Mouse (Mus musculus) bone marrow macrophage, adult 2 months (primary cell): ENCODE measurements around the gene Gnat2. TPM values are rescaled to one million over a fixed set of nuclear protein-coding genes. Genes with fewer than 3 reads are reported as not detected.

ENCODE experiments used
- H3K27ac ChIP-seq: 2 replicates; pipeline ENCODE4 v1.5.1; 2012; ENCODE audit warnings: low read depth, low read length; ENCODE audit not compliant: insufficient read depth
- H3K4me1 ChIP-seq: 2 replicates; pipeline ENCODE4 v1.6.1; 2012; ENCODE audit warnings: low read length; ENCODE audit not compliant: control insufficient read depth, insufficient read depth
- H3K4me3 ChIP-seq: 2 replicates; pipeline ENCODE4 v1.5.1; 2012; ENCODE audit warnings: mild to moderate bottlenecking, low read length, moderate library complexity; ENCODE audit not compliant: insufficient read depth
- CTCF ChIP-seq: IDR thresholded peaks from 2 replicates; pipeline ENCODE4 v1.5.1; 2012; ENCODE audit warnings: low read depth, mild to moderate bottlenecking, low read length, moderate library complexity
- POLR2A ChIP-seq: IDR thresholded peaks from 2 replicates; pipeline ENCODE4 v1.6.1; 2012; ENCODE audit warnings: mild to moderate bottlenecking, low read depth, low read length, borderline replicate concordance
- polyA plus RNA-seq: library from polyadenylated mRNA; stranded (reverse); fragments of >200 nt; gene quantifications from 2 replicates; pipeline ENCODE4 v1.2.4, GENCODE M21; 2012; ENCODE audit not compliant: missing spikeins, insufficient read depth, insufficient read length

Gnat2 gene
- polyA plus RNA-seq, 1 experiment, result not detected

GRCm38 (mm10) chr3:108147386-108148235, 55.0 kb downstream of the Gnat2 start:
- peak; percentile 53 for TF ChIP-seq CTCF
- TF ChIP-seq POLR2A, result no peak
- Histone ChIP-seq H3K4me1 (peaks cover 26% of the 10 kb centered on the region), H3K4me3 (no peak overlapping the region), H3K27ac (no peak overlapping the region)

Other genes with a start within 250 kb of the Gnat2 start
- not detected in 2 replicates for gene Eps8l3, start 215.6 kb upstream of the Gnat2 start, polyA plus RNA-seq
- gene Gstm5, start 197.0 kb upstream of the Gnat2 start, polyA plus RNA-seq, result 19.6 and 24.6 TPM in 2 replicates
- gene Gstm7, start 161.0 kb upstream of the Gnat2 start, polyA plus RNA-seq, result 1.8 TPM in 1 of 2 replicates, not detected in the other
- gene Gstm6, start 149.0 kb upstream of the Gnat2 start, polyA plus RNA-seq, result not detected in 2 replicates
- gene Gstm3, start 123.5 kb upstream of the Gnat2 start, polyA plus RNA-seq, result not detected in 2 replicates
- 4.5 and 4.7 TPM in 2 replicates for gene Gstm2, start 106.3 kb upstream of the Gnat2 start, polyA plus RNA-seq
- gene Gstm1, start 74.8 kb upstream of the Gnat2 start, polyA plus RNA-seq, result 313 and 329 TPM in 2 replicates
- gene Gstm4, start 47.9 kb upstream of the Gnat2 start, polyA plus RNA-seq, result 10.1 and 10.7 TPM in 2 replicates
- 22.4 and 23.8 TPM in 2 replicates for gene Ampd2, start 6.1 kb upstream of the Gnat2 start, polyA plus RNA-seq
- 61.2 and 65.1 TPM in 2 replicates for gene Gnai3, start 53.4 kb downstream of the Gnat2 start, polyA plus RNA-seq
- gene Gpr61, start 62.1 kb downstream of the Gnat2 start, polyA plus RNA-seq, result not detected in 2 replicates
- 3.3 and 5.7 TPM in 2 replicates for gene Amigo1, start 93.5 kb downstream of the Gnat2 start, polyA plus RNA-seq
- 10.1 and 11.6 TPM in 2 replicates for gene Cyb561d1, start 108.4 kb downstream of the Gnat2 start, polyA plus RNA-seq
- gene Atxn7l2, start 118.1 kb downstream of the Gnat2 start, polyA plus RNA-seq, result 5.6 and 6.4 TPM in 2 replicates
- gene Sypl2, start 133.9 kb downstream of the Gnat2 start, polyA plus RNA-seq, result not detected in 2 replicates
- gene Psma5, start 164.1 kb downstream of the Gnat2 start, polyA plus RNA-seq, result 128 and 156 TPM in 2 replicates
- 30.0 and 33.3 TPM in 2 replicates for gene Sort1, start 191.3 kb downstream of the Gnat2 start, polyA plus RNA-seq